Mouse (Mus musculus): ENCODE data around the gene Gtf2a1. TPM values are rescaled to one million over a fixed set of nuclear protein-coding genes. Genes with fewer than 3 reads are reported as not detected.
"Not testable (repeated sequence)": the region's sequence is repeated elsewhere in the genome, so short reads cannot be mapped to it uniquely, and the experiment has no call there.

Gene Gtf2a1
- total and polyA plus RNA-seq, 3 experiments, result 19.2 to 34.5 (median 25.7) TPM

GRCm38 (mm10) chr12:91587491-91588033 is 2.7 kb downstream of the Gtf2a1 start:
- Histone ChIP-seq H3K27me3 (replicated peaks) (no peaks in the 10 kb centered on the region), H3K27ac (ENCODE audit: insufficient read depth, low read depth) (no peak overlapping the region; the same call in 1 of the 2 replicates), H3K4me3 (replicated peaks in 1 of 3; ENCODE audit: low read depth in 2 of 3, low read length in 2 of 3, poor library complexity in 1 of 3) (peak overlapping the region; percentile 67 to 96 (median 69)), H3K4me2 (ENCODE audit: insufficient read depth, low read depth, poor library complexity, severe bottlenecking) (peak overlapping the region; percentile 93), H3K36me3 (replicated peaks in 1 of 2; ENCODE audit: control insufficient read depth in 1 of 2, insufficient read depth in 1 of 2, low read length in 1 of 2) (peaks cover 12 to 28% of the 10 kb centered on the region in 2 experiments), H3K4me1 (ENCODE audit: control insufficient read depth in 1 of 2, insufficient read depth in 2 of 2) (peaks cover 9 to 54% of the 10 kb centered on the region in 2 experiments), H3K9ac (ENCODE audit: insufficient read depth, low read depth) (peak overlapping the region; percentile 100), H3K9me3 (replicated peaks; ENCODE audit: low read length) (peaks cover 6% of the 10 kb centered on the region), H3K79me2 (replicated peaks; ENCODE audit: control insufficient read depth, extremely low read depth, insufficient read depth, poor library complexity, severe bottlenecking) (peaks cover 45% of the 10 kb centered on the region)
- in situ Hi-C loops (cut with MboI; ENCODE audit: low pct_ligation_motif_present, low pct_unique_long_range_greater_than_20kb, low sequenced_read_pairs) (no loop called here), dilution Hi-C loops (cut with MboI; ENCODE audit: extremely low pct_ligation_motif_present, extremely low pct_unique_long_range_greater_than_20kb, low sequenced_read_pairs) (no loop called here)
- TF ChIP-seq CHD2 (IDR thresholded peaks at IDR 0.05; ENCODE audit: low read length), result 0 out of 2 replicates have a peak, but pooled peaks have one; percentile 2
- TF ChIP-seq ZMIZ1 (IDR thresholded peaks at IDR 0.05; ENCODE audit: low read depth, low read length), result no peak
- peak; percentile 33 for DNase-seq (ENCODE audit: extremely low read depth)

- Histone ChIP-seq H3K27ac (ENCODE audit: insufficient read depth, low read depth) (no peak overlapping the region; the same call in 1 of the 2 replicates), H3K4me1 (ENCODE audit: control insufficient read depth in 1 of 2, insufficient read depth in 2 of 2) (peaks cover 9 to 55% of the 10 kb centered on the region in 2 experiments), H3K79me2 (replicated peaks; ENCODE audit: control insufficient read depth, extremely low read depth, insufficient read depth, poor library complexity, severe bottlenecking) (peaks cover 50% of the 10 kb centered on the region), H3K4me2 (ENCODE audit: insufficient read depth, low read depth, poor library complexity, severe bottlenecking) (peak overlapping the region; percentile 93), H3K9ac (ENCODE audit: insufficient read depth, low read depth) (peak overlapping the region; percentile 100), H3K36me3 (replicated peaks in 1 of 2; ENCODE audit: control insufficient read depth in 1 of 2, insufficient read depth in 1 of 2, low read length in 1 of 2) (peaks cover 12 to 32% of the 10 kb centered on the region in 2 experiments), H3K27me3 (replicated peaks) (no peaks in the 10 kb centered on the region), H3K4me3 (replicated peaks in 1 of 3; ENCODE audit: low read depth in 2 of 3, low read length in 2 of 3, poor library complexity in 1 of 3) (peak overlapping the region; percentile 67 to 96 (median 69)), H3K9me3 (replicated peaks; ENCODE audit: low read length) (peaks cover 6% of the 10 kb centered on the region)
- dilution Hi-C loops (cut with MboI; ENCODE audit: extremely low pct_ligation_motif_present, extremely low pct_unique_long_range_greater_than_20kb, low sequenced_read_pairs), result no loop called here
- DNase-seq (ENCODE audit: extremely low read depth), result no peak
- in situ Hi-C loops (cut with MboI; ENCODE audit: low pct_ligation_motif_present, low pct_unique_long_range_greater_than_20kb, low sequenced_read_pairs), result no loop called here
- TF ChIP-seq HCFC1 (IDR thresholded peaks at IDR 0.05; ENCODE audit: low read depth, low read length) (no peak), CHD1 (IDR thresholded peaks at IDR 0.05; ENCODE audit: low read depth, low read length) (no peak), MAX (IDR thresholded peaks at IDR 0.05; ENCODE audit: low read length) (no peak), JUN (IDR thresholded peaks at IDR 0.05; ENCODE audit: insufficient read depth, low read depth, low read length) (no peak), KAT2A (IDR thresholded peaks at IDR 0.05; ENCODE audit: insufficient replicate concordance, low read length) (no peak), MEF2A (IDR thresholded peaks at IDR 0.05; ENCODE audit: borderline replicate concordance, low read depth, low read length) (no peak), RCOR1 (conservative IDR thresholded peaks at IDR 0.05; ENCODE audit: low read depth, low read length) (no peak), SMC3 (IDR thresholded peaks at IDR 0.05; ENCODE audit: low read depth, low read length) (no peak), USF1 (IDR thresholded peaks at IDR 0.05; ENCODE audit: low read depth, low read length) (no peak)
These were observed 3.2 kb downstream of the Gtf2a1 start for GRCm38 (mm10) chr12:91587077-91587476.

GRCm38 (mm10) chr12:91585815-91586214 is 4.5 kb downstream of the Gtf2a1 start:
- H3K9ac ChIP-seq (ENCODE audit: insufficient read depth, low read depth); H3K27me3 ChIP-seq (replicated peaks); in situ Hi-C loops (cut with MboI; ENCODE audit: low pct_ligation_motif_present, low pct_unique_long_range_greater_than_20kb, low sequenced_read_pairs); H3K9me3 ChIP-seq (replicated peaks; ENCODE audit: low read length); dilution Hi-C loops (cut with MboI; ENCODE audit: extremely low pct_ligation_motif_present, extremely low pct_unique_long_range_greater_than_20kb, low sequenced_read_pairs); H3K4me2 ChIP-seq (ENCODE audit: insufficient read depth, low read depth, poor library complexity, severe bottlenecking): not testable (repeated sequence)
- H3K4me3 ChIP-seq (replicated peaks in 1 of 3; ENCODE audit: low read depth in 2 of 3, low read length in 2 of 3, poor library complexity in 1 of 3), result peak overlapping the region in 1 of 3 experiments; percentile 26
- peak overlapping the region; percentile 78 for H3K27ac ChIP-seq (ENCODE audit: insufficient read depth, low read depth)
- DNase-seq (ENCODE audit: extremely low read depth), result peak; percentile 83
- TF ChIP-seq IRF4 (IDR thresholded peaks at IDR 0.05; ENCODE audit: low read depth, low read length) (peak; percentile 43; the same call in 1 of the 2 replicates), EP300 (IDR thresholded peaks at IDR 0.05; ENCODE audit: low read length) (0 out of 2 replicates have a peak, but pooled peaks have one; percentile 3), MAX (IDR thresholded peaks at IDR 0.05; ENCODE audit: low read length) (peak; percentile 42; the same call in 1 of the 2 replicates), ETS1 (conservative IDR thresholded peaks at IDR 0.05; ENCODE audit: low read depth, low read length) (peak; percentile 32), MXI1 (IDR thresholded peaks at IDR 0.05; ENCODE audit: low read depth, low read length) (peak; percentile 52; the same call in 1 of the 2 replicates), BHLHE40 (IDR thresholded peaks at IDR 0.05; ENCODE audit: low read depth, low read length) (peak; percentile 64)
- H3K36me3 ChIP-seq (replicated peaks in 1 of 2; ENCODE audit: control insufficient read depth in 1 of 2, insufficient read depth in 1 of 2, low read length in 1 of 2), result peaks cover 12 to 40% of the 10 kb centered on the region in 2 experiments
- peaks cover 57% of the 10 kb centered on the region for H3K79me2 ChIP-seq (replicated peaks; ENCODE audit: control insufficient read depth, extremely low read depth, insufficient read depth, poor library complexity, severe bottlenecking)
- H3K4me1 ChIP-seq (ENCODE audit: control insufficient read depth in 1 of 2, insufficient read depth in 2 of 2), result peaks cover 6 to 56% of the 10 kb centered on the region in 2 experiments
